Mouse (Mus musculus) embryonic facial prominence, embryonic 15.5 days (tissue): ENCODE data around the gene Osbpl8. TPM values are rescaled to one million over a fixed set of nuclear protein-coding genes. Genes with fewer than 3 reads are reported as not detected.

Source experiments
- ATAC-seq: fragments of 200-750 bp; cut with Nextera tagmentation; 2 replicates; pipeline ENCODE4 v1.8.0; 2017; ENCODE audit warnings: low read depth, moderate TSS enrichment; ENCODE audit not compliant: insufficient number of reproducible peaks, low FRiP score, low TSS enrichment
- H3K27ac ChIP-seq: fragments of 300-500 bp; sonication (generic); replicated peaks from 2 replicates; pipeline ENCODE4 v1.5.1; 2015; ENCODE audit warnings: mild to moderate bottlenecking, inconsistent platforms
- H3K27me3 ChIP-seq: fragments of 300-500 bp; sonication (generic); 2 replicates; pipeline ENCODE4 v1.6.1; 2015; ENCODE audit warnings: inconsistent platforms
- H3K36me3 ChIP-seq: fragments of 300-500 bp; sonication (generic); 2 replicates; pipeline ENCODE4 v1.6.1; 2015; ENCODE audit warnings: mild to moderate bottlenecking, inconsistent platforms
- H3K4me1 ChIP-seq: fragments of 300-500 bp; sonication (generic); 2 replicates; pipeline ENCODE4 v1.6.1; 2015; ENCODE audit warnings: inconsistent platforms
- H3K4me2 ChIP-seq: fragments of 300-500 bp; sonication (generic); replicated peaks from 2 replicates; pipeline ENCODE4 v1.6.1; 2015; ENCODE audit warnings: mild to moderate bottlenecking, inconsistent platforms
- H3K4me3 ChIP-seq: fragments of 300-500 bp; sonication (generic); replicated peaks from 2 replicates; pipeline ENCODE4 v1.5.1; 2015; ENCODE audit warnings: mild to moderate bottlenecking, inconsistent platforms
- H3K9ac ChIP-seq: fragments of 300-500 bp; sonication (generic); 2 replicates; pipeline ENCODE4 v1.6.1; 2015; ENCODE audit warnings: inconsistent platforms
- H3K9me3 ChIP-seq: fragments of 300-500 bp; sonication (generic); replicated peaks from 2 replicates; pipeline ENCODE4 v1.6.1; 2016; ENCODE audit warnings: inconsistent platforms
- WGBS: fragments of 180-500 bp; shearing (Covaris S2); methylation state at CpG from one replicate; pipeline ENCODE4 v1.1.7; 2015; 5-methylcytosine and 5-hydroxymethylcytosine counted together
- polyA plus RNA-seq: library from polyadenylated mRNA; unstranded; fragments of >200 nt; fragmentation: Nextera tagmentation; extraction: Ambion mirVana; gene quantifications from 2 replicates; pipeline ENCODE4 v1.2.1, GENCODE M21; 2015

Gene Osbpl8
- polyA plus RNA-seq, 1 experiment from 2014 or later, result 12.8 TPM

DNA sequence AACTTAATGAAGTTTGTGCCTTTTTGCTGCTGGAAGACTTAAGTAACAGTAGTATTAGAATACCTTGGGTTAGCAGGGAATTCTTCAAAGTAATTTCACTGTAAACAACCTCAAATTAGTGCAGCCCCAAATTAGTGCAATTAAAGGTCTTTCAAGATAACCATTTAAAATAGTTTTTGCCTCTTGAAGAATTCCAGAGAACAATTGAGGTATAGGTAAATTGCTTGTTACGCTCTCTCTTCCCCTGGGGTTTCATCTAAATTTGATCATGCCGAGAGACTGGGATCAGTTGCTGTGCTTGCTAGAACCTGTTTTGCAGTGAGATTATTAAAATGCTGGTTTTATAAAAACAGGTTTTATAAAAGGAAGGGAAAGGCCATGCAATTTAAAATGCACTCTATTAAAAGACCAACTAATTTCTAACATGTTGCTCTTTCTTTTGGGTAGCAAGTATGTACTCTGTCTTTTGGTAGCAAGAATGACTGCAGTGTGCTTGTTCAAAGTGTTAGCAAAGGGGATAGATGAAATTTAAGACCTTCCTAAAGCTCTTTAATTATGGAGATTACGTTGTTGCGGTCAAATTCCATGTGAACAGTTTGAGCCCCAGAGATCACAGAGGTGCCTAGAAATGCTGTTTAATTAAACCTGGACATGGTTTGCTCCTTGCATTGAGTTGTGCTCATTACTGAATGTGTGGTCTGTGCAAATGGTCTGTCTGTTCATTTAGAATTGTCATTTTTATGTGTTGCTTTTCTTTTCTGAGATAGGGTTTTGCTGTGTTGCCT is 1.7 kb downstream of the Osbpl8 start:
- Histone ChIP-seq H3K36me3 (no peaks in the 10 kb centered on the region), H3K4me3 (peak overlapping the region; percentile 93), H3K9ac (peak overlapping the region; percentile 84; the same call in 1 of the 2 replicates), H3K27ac (0 out of 2 replicates have a peak overlapping the region, but pooled peaks have one; percentile 94), H3K4me1 (peaks cover 19% of the 10 kb centered on the region), H3K4me2 (peak overlapping the region; percentile 73), H3K27me3 (no peaks in the 10 kb centered on the region), H3K9me3 (no peaks in the 10 kb centered on the region)
- 12% methylated on average over 4 of the region's 4 CpGs for WGBS
- ATAC-seq, result no peak

- Histone ChIP-seq H3K4me1 (peaks cover 19% of the 10 kb centered on the region), H3K9me3 (no peaks in the 10 kb centered on the region), H3K36me3 (no peaks in the 10 kb centered on the region), H3K4me3 (no peak overlapping the region), H3K4me2 (no peak overlapping the region), H3K27me3 (no peaks in the 10 kb centered on the region), H3K9ac (no peak overlapping the region), H3K27ac (no peak overlapping the region)
- ATAC-seq, result no peak
- 81% methylated on average over 4 of the region's 4 CpGs for WGBS
These were observed 2.9 kb downstream of the Osbpl8 start for GRCm38 (mm10) chr10:111167444-111167843.

GRCm38 (mm10) chr10:111168305-111168704 is 3.8 kb downstream of the Osbpl8 start:
- 77% methylated on average over 3 of the region's 3 CpGs for WGBS

DNA sequence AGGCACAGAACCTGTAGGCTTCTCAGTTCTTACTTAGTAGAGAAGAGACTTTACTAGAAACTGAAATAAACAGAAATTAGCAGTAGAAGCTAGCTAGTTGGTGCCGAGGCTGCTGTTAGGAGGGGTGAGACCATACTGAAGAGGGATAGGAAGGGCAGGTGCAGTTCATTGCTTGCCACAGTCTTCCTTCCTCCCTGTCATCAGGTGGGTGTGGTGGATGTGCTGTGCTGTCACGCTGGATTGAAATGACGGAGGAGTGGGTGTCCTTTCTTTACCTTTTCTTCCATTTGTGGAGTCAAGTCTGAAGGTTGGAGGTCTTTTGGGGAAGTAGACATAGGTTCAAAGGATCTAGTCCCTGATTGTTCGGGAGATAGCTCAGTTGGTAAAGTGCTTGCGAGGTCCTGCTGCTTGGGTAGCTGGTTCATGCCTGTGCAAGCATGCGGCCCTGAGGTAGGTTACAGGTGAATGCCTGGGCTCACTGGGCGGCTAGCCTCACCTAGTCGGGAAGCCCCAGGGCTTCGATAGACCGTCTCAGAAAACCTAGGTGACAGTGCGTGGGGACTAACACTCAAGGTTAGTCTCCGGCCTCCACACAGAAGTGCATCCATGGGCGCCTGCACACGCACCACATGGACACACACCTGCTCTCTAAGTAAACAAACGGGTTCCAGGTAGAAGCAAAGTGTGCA is 6.8 kb downstream of the Osbpl8 start:
- H3K36me3 ChIP-seq, result no peaks in the 10 kb centered on the region
- 79% methylated on average over 15 of the region's 15 CpGs for WGBS
- no peak overlapping the region for H3K9ac ChIP-seq
- H3K4me2 ChIP-seq, result no peak overlapping the region
- H3K4me1 ChIP-seq, result peaks cover 3% of the 10 kb centered on the region; the same call in 1 of the 2 replicates
- no peaks in the 10 kb centered on the region for H3K27me3 ChIP-seq
- no peak for ATAC-seq
- H3K9me3 ChIP-seq, result no peaks in the 10 kb centered on the region
- H3K4me3 ChIP-seq, result no peak overlapping the region
- H3K27ac ChIP-seq, result no peak overlapping the region

More at GRCm38 (mm10) chr10:111168305-111168704, 3.8 kb downstream of the Osbpl8 start:
- H3K4me1 ChIP-seq, result peaks cover 17% of the 10 kb centered on the region
- no peak overlapping the region for H3K9ac ChIP-seq
- H3K4me3 ChIP-seq, result no peak overlapping the region
- ATAC-seq, result no peak
- H3K4me2 ChIP-seq, result no peak overlapping the region
- H3K36me3 ChIP-seq, result no peaks in the 10 kb centered on the region
- no peak overlapping the region for H3K27ac ChIP-seq
- no peaks in the 10 kb centered on the region for H3K9me3 ChIP-seq
- H3K27me3 ChIP-seq, result no peaks in the 10 kb centered on the region

DNA sequence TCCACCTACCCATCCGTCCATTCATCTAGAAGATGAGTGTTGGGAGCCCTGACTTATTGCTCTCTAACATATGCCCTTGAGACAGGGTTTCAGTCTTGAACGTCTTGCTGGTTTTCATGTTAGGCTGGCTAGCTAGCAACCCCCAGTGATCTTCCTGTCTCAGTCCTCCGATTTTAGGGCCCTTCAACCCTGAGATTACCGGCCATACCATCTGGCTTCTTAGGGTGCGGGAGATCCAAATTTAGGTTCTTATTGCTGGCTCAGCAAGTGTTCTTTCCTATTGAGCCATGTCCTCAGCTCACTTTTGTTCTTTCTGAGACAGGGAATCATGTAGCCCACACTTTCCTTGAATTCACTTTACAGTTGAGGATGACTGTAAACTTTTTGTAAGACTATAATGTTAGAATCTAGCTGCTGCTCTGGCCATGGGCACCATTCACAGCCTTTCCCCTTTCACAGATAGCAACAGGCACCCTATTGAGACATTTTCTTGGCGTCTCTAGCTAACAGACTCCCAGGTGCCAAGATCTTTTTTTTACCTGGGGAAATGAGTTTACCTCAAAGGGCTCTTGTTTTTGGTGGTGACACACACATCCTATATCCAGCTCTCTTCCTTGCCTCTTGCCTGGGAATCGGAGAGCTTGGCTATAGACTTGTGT is 9.2 kb downstream of the Osbpl8 start:
- Histone ChIP-seq H3K4me2 (no peak overlapping the region), H3K9ac (no peak overlapping the region), H3K27ac (no peak overlapping the region), H3K36me3 (no peaks in the 10 kb centered on the region), H3K27me3 (no peaks in the 10 kb centered on the region), H3K4me3 (no peak overlapping the region), H3K4me1 (no peaks in the 10 kb centered on the region), H3K9me3 (no peaks in the 10 kb centered on the region)
- no peak for ATAC-seq
- 81% methylated on average over 7 of the region's 7 CpGs for WGBS

DNA sequence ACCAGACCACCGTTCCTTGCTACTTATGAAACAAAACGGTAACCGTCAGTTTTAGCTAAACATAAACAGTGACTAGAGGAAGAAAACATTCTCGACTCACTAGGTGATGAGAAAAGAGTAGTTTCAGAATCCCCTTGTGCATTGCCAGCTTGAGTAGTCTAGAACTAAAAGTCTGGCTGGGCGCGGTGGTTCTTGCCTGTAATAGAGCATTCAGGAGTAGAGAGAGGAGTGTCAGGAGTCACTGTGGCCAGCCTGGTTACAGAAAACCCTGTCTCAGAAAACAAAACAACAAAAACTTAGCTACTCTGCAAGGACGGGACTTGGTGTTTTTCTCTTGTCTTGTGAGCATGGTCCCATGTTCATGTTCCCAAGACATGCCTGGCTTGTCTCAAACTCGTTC is 12.8 kb downstream of the Osbpl8 start:
- H3K4me1 ChIP-seq, result no peaks in the 10 kb centered on the region
- H3K27ac ChIP-seq, result no peak overlapping the region
- 70% methylated on average over 8 of the region's 8 CpGs for WGBS
- no peaks in the 10 kb centered on the region for H3K27me3 ChIP-seq
- H3K9ac ChIP-seq, result no peak overlapping the region
- no peaks in the 10 kb centered on the region for H3K36me3 ChIP-seq
- no peak overlapping the region for H3K4me2 ChIP-seq
- no peaks in the 10 kb centered on the region for H3K9me3 ChIP-seq
- no peak overlapping the region for H3K4me3 ChIP-seq
- ATAC-seq, result no peak

- Histone ChIP-seq H3K27ac (no peak overlapping the region), H3K4me3 (no peak overlapping the region), H3K27me3 (no peaks in the 10 kb centered on the region), H3K4me2 (no peak overlapping the region), H3K9me3 (no peaks in the 10 kb centered on the region), H3K4me1 (no peaks in the 10 kb centered on the region), H3K9ac (no peak overlapping the region), H3K36me3 (no peaks in the 10 kb centered on the region)
- WGBS, result 81% methylated on average over 7 of the region's 7 CpGs
- no peak for ATAC-seq
These were observed 13.5 kb downstream of the Osbpl8 start for GRCm38 (mm10) chr10:111178024-111178423.

GRCm38 (mm10) chr10:111180633-111181032 is 16.1 kb downstream of the Osbpl8 start:
- 41% methylated on average over 3 of the region's 3 CpGs for WGBS
- no peaks in the 10 kb centered on the region for H3K36me3 ChIP-seq
- no peak overlapping the region for H3K4me2 ChIP-seq
- no peaks in the 10 kb centered on the region for H3K27me3 ChIP-seq
- H3K4me3 ChIP-seq, result no peak overlapping the region
- no peak for ATAC-seq
- no peak overlapping the region for H3K9ac ChIP-seq
- H3K27ac ChIP-seq, result no peak overlapping the region
- 0 out of 2 replicates have a peak, but pooled peaks cover 4% of the 10 kb centered on the region for H3K4me1 ChIP-seq
- no peaks in the 10 kb centered on the region for H3K9me3 ChIP-seq

DNA sequence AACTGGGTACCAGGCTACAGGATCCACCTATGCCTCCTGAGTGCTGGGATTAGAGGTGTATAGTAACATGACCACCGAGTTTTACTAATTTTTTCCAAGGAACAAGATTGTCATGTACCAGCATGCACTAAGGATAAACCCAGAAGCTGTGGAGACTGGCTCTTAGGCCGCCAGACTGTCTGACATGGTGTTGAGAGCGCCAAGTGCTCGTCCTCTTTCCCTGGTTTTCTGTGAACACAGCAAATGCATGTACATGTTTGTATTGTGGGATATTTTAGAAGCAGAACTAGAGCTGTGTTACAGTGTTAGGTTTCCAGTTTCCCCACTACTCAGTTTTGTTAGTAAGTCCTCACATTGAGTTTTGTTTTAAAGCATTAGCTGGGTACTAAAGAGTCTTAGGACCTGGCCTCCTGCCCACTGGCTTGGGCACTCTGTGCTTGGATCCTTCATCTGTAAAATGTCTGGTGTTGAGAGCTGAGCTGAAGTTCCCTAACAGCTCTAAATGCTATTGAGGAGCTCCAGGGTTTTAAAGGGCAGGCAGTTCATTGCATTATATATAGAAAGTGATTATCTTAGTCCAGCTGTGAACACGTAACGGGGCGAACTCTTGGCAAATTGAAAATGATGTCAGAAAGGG is 19.2 kb downstream of the Osbpl8 start:
- no peak overlapping the region for H3K27ac ChIP-seq
- H3K9me3 ChIP-seq, result no peaks in the 10 kb centered on the region
- H3K36me3 ChIP-seq, result no peaks in the 10 kb centered on the region
- H3K4me3 ChIP-seq, result no peak overlapping the region
- H3K9ac ChIP-seq, result no peak overlapping the region
- H3K4me1 ChIP-seq, result 0 out of 2 replicates have a peak, but pooled peaks cover 4% of the 10 kb centered on the region
- no peak overlapping the region for H3K4me2 ChIP-seq
- no peaks in the 10 kb centered on the region for H3K27me3 ChIP-seq
- ATAC-seq, result no peak
- WGBS, result 66% methylated on average over 7 of the region's 7 CpGs

GRCm38 (mm10) chr10:111185574-111186269 is 21.2 kb downstream of the Osbpl8 start:
- no peak overlapping the region for H3K4me2 ChIP-seq
- no peak for ATAC-seq
- H3K36me3 ChIP-seq, result no peaks in the 10 kb centered on the region
- no peaks in the 10 kb centered on the region for H3K27me3 ChIP-seq
- 74% methylated on average over 1 of the region's 1 CpGs for WGBS
- H3K4me1 ChIP-seq, result 0 out of 2 replicates have a peak, but pooled peaks cover 4% of the 10 kb centered on the region
- H3K27ac ChIP-seq, result no peak overlapping the region
- no peak overlapping the region for H3K4me3 ChIP-seq
- H3K9ac ChIP-seq, result no peak overlapping the region
- no peaks in the 10 kb centered on the region for H3K9me3 ChIP-seq
